ENCODE assay signal across 18 mouse cellular contexts in the genomic region with DNA sequence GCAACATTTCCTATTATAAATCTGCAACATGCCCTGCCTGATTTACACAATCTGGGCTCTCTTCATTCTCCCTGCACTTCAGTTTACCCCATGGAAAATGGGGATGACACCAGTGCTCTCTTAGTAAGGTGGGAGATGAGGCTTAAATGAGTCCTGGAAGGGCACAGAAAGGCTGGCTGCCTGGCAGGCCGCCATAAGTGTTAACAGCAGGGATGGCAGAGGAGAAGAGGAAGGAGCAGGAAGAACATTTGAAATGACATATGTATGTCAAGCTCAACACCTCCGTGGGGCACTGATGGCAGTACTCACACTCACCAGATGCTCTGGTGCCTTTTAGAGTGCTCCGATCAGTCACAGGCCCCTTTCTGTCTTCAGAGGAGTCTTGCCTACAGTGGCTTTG.
A peak's percentile ranks its signal among the peaks of the same experiment; 100 is the strongest.
DNase-seq lines count a peak whose midpoint lies in the region; ATAC-seq lines count a peak whose summit lies in the region.
"Had no signal": no experiment of that assay in that cellular context is flagged by ENCODE, and none has a peak within 500 bp of the region (broad histone marks: within the 10 kb centered on the region; RNA-seq: fewer than 3 reads in every experiment).

No protein-coding gene starts in this region.

- H3K4me1 ChIP-seq in hindbrain, embryonic 15.5 days (replicated peaks) = peaks cover 1% of the 10 kb centered on the region; the same call in 1 of the 2 replicates
- no peaks in the 10 kb centered on the region for H3K4me1 ChIP-seq in hindbrain, embryonic 11.5 days (replicated peaks; ENCODE audit: control insufficient read depth, insufficient read depth, low read length)

- H3K36me3 ChIP-seq in hindbrain, embryonic 15.5 days = no peaks in the 10 kb centered on the region
- no peaks in the 10 kb centered on the region for H3K36me3 ChIP-seq in hindbrain, embryonic 11.5 days (ENCODE audit: control insufficient read depth, insufficient read depth, low read length)
- H3K36me3 ChIP-seq: embryonic facial prominence, embryonic 12.5 days; forebrain, embryonic 15.5 days; intestine, embryonic 15.5 days had no signal

- no peak overlapping the region for H3K4me2 ChIP-seq in hindbrain, embryonic 15.5 days
- no peak overlapping the region for H3K4me2 ChIP-seq in hindbrain, embryonic 11.5 days (replicated peaks; ENCODE audit: low read depth, low read length)
- H3K4me2 ChIP-seq: embryonic facial prominence, embryonic 12.5 days; forebrain, embryonic 15.5 days; intestine, embryonic 15.5 days; liver, embryonic 11.5 days had no signal

- H3K4me3 ChIP-seq in hindbrain, embryonic 15.5 days = no peak overlapping the region
- no peak overlapping the region for H3K4me3 ChIP-seq in hindbrain, embryonic 11.5 days (ENCODE audit: low read depth, low read length)
- H3K4me3 ChIP-seq: embryonic facial prominence, embryonic 12.5 days; erythroblast, embryonic 14.5 days; forebrain, embryonic 15.5 days; intestine, embryonic 15.5 days had no signal

- no peak overlapping the region for H3K27ac ChIP-seq in hindbrain, embryonic 15.5 days (replicated peaks)
- no peak overlapping the region for H3K27ac ChIP-seq in hindbrain, embryonic 11.5 days (ENCODE audit: low read depth, low read length)
- H3K27ac ChIP-seq: embryonic facial prominence, embryonic 12.5 days; forebrain, embryonic 15.5 days; intestine, embryonic 15.5 days had no signal

- WGBS in hindbrain, embryonic 15.5 days = 67% methylated on average over 3 of the region's 3 CpGs
- 68% methylated on average over 3 of the region's 3 CpGs for WGBS in hindbrain, embryonic 11.5 days

- no peak overlapping the region for H3K9ac ChIP-seq in hindbrain, embryonic 15.5 days
- no peak overlapping the region for H3K9ac ChIP-seq in hindbrain, embryonic 11.5 days (ENCODE audit: low read depth, low read length)
- H3K9ac ChIP-seq: embryonic facial prominence, embryonic 12.5 days; forebrain, embryonic 15.5 days; intestine, embryonic 15.5 days had no signal

- H3K27me3 ChIP-seq in hindbrain, embryonic 15.5 days = no peaks in the 10 kb centered on the region
- no peaks in the 10 kb centered on the region for H3K27me3 ChIP-seq in hindbrain, embryonic 11.5 days (ENCODE audit: control insufficient read depth, insufficient read depth, low read length)
- H3K27me3 ChIP-seq: embryonic facial prominence, embryonic 12.5 days; forebrain, embryonic 15.5 days; intestine, embryonic 15.5 days; Patski had no signal

- no peaks in the 10 kb centered on the region for H3K9me3 ChIP-seq in hindbrain, embryonic 15.5 days
- no peaks in the 10 kb centered on the region for H3K9me3 ChIP-seq in hindbrain, embryonic 11.5 days (ENCODE audit: control insufficient read depth, low read length)
- H3K9me3 ChIP-seq: embryonic facial prominence, embryonic 12.5 days; forebrain, embryonic 15.5 days; intestine, embryonic 15.5 days had no signal

- no peak for ATAC-seq in cerebellum, adult (ENCODE audit: insufficient number of reproducible peaks, low FRiP score, low TSS enrichment)
- 0 out of 2 replicates have a peak, but pooled peaks have one; percentile 27 for ATAC-seq in hindbrain, embryonic 15.5 days (ENCODE audit: low FRiP score, low read depth)
- no peak for ATAC-seq in hindbrain, embryonic 11.5 days (ENCODE audit: low FRiP score)
- ATAC-seq: forebrain, embryonic 15.5 days; intestine, embryonic 15.5 days had no signal

- peak; percentile 20 to 47 for DNase-seq in cerebellum, postnatal 25 days
- no peak for DNase-seq in hindbrain, embryonic 11.5 days (ENCODE audit: low spot score)
- DNase-seq in retina, postnatal 1 day = peak; percentile 60
- no peak for DNase-seq in retina, embryonic 14.5 days (ENCODE audit: low spot score)
- DNase-seq in B cell, adult 2 months = no peak
- DNase-seq: heart, postnatal 36 days; kidney, adult 9 months; kidney, postnatal 25 days; lung, adult 18-20 months; lung, postnatal 14 days had no signal

Comparison
In these comparisons a context has a peak if more than half of its experiments do, and no peak if none do; other contexts are left out.
1. DNase-seq: peak in cerebellum, postnatal 25 days (2 of 2) and retina, postnatal 1 day (single experiment); none in hindbrain, embryonic 11.5 days (single experiment), retina, embryonic 14.5 days (single experiment) and B cell, adult 2 months (0 of 2).